Mouse (Mus musculus) MEL (cell line): ENCODE data around the gene Sorl1.

Experiments
- CHD1 ChIP-seq: IDR thresholded peaks from 2 replicates; pipeline ENCODE4 v1.6.1; 2012; ENCODE audit warnings: low read depth, mild to moderate bottlenecking, inconsistent platforms, low read length, improper control_type of control experiment
- CTCF ChIP-seq, 3 experiments: IDR thresholded peaks in 2 of 3; conservative IDR thresholded peaks in 1 of 3; 2 replicates each; pipeline ENCODE4 v1.5.1; 2011 to 2012; ENCODE audit warnings: low read length in 3 of 3, low read depth in 2 of 3, mild to moderate bottlenecking in 2 of 3, improper control_type of control experiment in 1 of 3, inconsistent platforms in 1 of 3, mixed read lengths in 1 of 3, moderate library complexity in 1 of 3; ENCODE audit not compliant: control insufficient read depth in 1 of 3, insufficient read depth in 1 of 3, poor library complexity in 1 of 3, severe bottlenecking in 1 of 3
- EP300 ChIP-seq, 2 experiments: IDR thresholded peaks; 2 replicates each; pipeline ENCODE4 v1.6.1; 2011; ENCODE audit warnings: improper control_type of control experiment in 2 of 2, low read length in 2 of 2, low read depth in 1 of 2, mild to moderate bottlenecking in 1 of 2
- GABPA ChIP-seq: IDR thresholded peaks from 2 replicates; pipeline ENCODE4 v1.6.1; 2012; ENCODE audit warnings: low read depth, mild to moderate bottlenecking, inconsistent platforms, low read length, improper control_type of control experiment, moderate library complexity
- MAX ChIP-seq: IDR thresholded peaks from 2 replicates; pipeline ENCODE4 v1.6.1; 2011; ENCODE audit warnings: low read length, improper control_type of control experiment
- NRF1 ChIP-seq: IDR thresholded peaks from 2 replicates; pipeline ENCODE4 v1.6.1; 2014; ENCODE audit warnings: low read depth, mild to moderate bottlenecking, inconsistent platforms, low read length, improper control_type of control experiment, moderate library complexity; ENCODE audit not compliant: poor library complexity, insufficient read depth, severe bottlenecking
- SIN3A ChIP-seq: IDR thresholded peaks from 2 replicates; pipeline ENCODE4 v1.6.1; 2012; ENCODE audit warnings: low read length, improper control_type of control experiment, inconsistent platforms
- TBP ChIP-seq: IDR thresholded peaks from 2 replicates; pipeline ENCODE4 v1.8.0; 2011; ENCODE audit warnings: low read depth, low read length, improper control_type of control experiment

DNA sequence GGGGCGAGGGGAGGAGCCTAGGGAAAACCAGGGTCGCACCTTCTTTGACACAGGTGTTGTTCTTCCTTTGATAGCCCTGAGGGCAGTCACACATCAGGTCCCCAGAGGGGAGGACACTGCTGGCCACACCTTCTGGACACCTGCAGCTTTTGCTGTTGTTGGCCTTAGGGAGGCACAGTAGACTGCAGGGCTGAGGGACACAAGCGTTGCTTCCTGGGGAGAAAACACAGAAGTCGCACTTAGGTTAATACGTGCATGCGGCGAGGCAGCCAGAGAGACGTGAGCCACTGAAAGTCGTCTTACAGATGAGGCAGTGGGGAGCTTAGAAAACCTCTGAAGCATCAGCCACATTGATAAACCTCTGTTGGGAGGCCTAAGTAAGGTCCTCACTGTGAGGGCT, 99.8 kb downstream of the Sorl1 start:
- TF ChIP-seq TBP, result no peak
- no peak for TF ChIP-seq CTCF (IDR thresholded peaks at IDR 0.05 in 2 of 3, conservative IDR thresholded peaks at IDR 0.05 in 1 of 3; ENCODE audit: control insufficient read depth in 1 of 3, insufficient read depth in 1 of 3, low read depth in 2 of 3, low read length in 3 of 3, poor library complexity in 1 of 3, severe bottlenecking in 1 of 3)
- TF ChIP-seq CHD1, result no peak
- no peak for TF ChIP-seq EP300 (IDR thresholded peaks at IDR 0.05; ENCODE audit: low read depth in 1 of 2, low read length in 2 of 2)
- no peak for TF ChIP-seq MAX
- no peak for TF ChIP-seq NRF1
- no peak for TF ChIP-seq GABPA
- no peak for TF ChIP-seq SIN3A
